In the genomic region with DNA sequence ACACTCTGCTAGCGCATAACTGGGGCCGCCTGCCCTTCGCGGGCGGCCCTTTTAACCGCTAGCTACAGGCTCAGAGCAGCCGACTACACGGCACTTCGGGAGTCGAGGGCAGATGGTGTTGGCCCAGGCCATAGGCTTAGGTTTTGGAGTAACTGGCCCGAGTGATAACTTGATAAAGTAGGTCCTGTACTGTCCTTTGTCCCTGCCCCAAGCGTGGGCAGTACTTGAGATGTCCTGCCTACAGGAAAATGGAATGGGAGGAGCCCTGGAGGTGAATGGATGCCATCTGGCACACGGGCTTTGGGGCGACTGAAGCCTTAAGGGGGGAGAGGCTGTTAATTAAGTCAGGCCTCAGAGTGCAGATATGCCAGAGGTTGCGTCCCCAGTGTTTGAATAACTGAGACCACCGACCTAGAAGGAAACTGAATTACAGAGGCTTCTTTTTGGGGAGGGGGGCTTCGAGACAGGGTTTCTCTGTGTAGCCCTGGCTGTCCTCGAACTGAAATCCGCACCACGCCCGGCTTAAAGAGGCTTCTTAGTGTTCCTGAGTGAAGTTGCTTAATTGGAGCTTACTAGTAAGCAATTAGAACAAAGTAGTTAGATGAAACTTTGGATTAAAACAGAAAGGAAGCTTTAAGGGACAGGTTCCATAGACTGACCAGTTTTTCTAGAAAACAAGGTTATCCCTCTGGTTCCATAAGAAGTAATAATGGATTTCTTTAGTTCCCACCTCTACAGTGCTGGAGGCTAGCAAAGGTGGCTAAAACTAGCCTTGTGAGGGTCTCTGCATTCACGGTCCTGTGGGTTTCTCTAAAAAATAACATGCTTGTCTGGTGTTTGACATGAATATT, we compare ENCODE assay signal across 1 mouse cellular context.
TF ChIP-seq lines count a peak whose summit lies in the region.

No protein-coding gene starts in this region.

TF ChIP-seq in MEL, 35 proteins besides CTCF, POLR2A, EP300 and RAD21 (continued from another document):
- TF ChIP-seq POLR2AphosphoS5 (IDR thresholded peaks at IDR 0.05; ENCODE audit: borderline replicate concordance, low read depth, low read length) (0 out of 2 replicates have a peak, but pooled peaks have one; percentile 19), BHLHE40 (IDR thresholded peaks at IDR 0.05; ENCODE audit: borderline replicate concordance, low read depth, low read length) (peak; percentile 70), RCOR1 (IDR thresholded peaks at IDR 0.05; ENCODE audit: low read depth, low read length) (peak; percentile 62; the same call in 1 of the 2 replicates), ZKSCAN1 (IDR thresholded peaks at IDR 0.05; ENCODE audit: low read depth, low read length) (no peak), MYC (IDR thresholded peaks at IDR 0.05; ENCODE audit: low read depth, low read length) (no peak), POLR2AphosphoS2 (IDR thresholded peaks at IDR 0.05; ENCODE audit: low read length) (peak; percentile 72), CHD2 (IDR thresholded peaks at IDR 0.05; ENCODE audit: low read length) (peak; percentile 76; the same call in 1 of the 2 replicates), MYB (IDR thresholded peaks at IDR 0.05; ENCODE audit: low read depth, low read length) (peak; percentile 83), CHD1 (IDR thresholded peaks at IDR 0.05; ENCODE audit: low read depth, low read length) (peak; percentile 97), MAZ (IDR thresholded peaks at IDR 0.05; ENCODE audit: low read depth, low read length) (0 out of 2 replicates have a peak, but pooled peaks have one; percentile 22), SIN3A (IDR thresholded peaks at IDR 0.05; ENCODE audit: low read length) (no peak; the same call in 1 of the 2 replicates), UBTF (IDR thresholded peaks at IDR 0.05; ENCODE audit: borderline replicate concordance, insufficient read depth, low read depth, low read length) (no peak), ZC3H11A (IDR thresholded peaks at IDR 0.05; ENCODE audit: low read depth, low read length) (no peak), SMC3 (IDR thresholded peaks at IDR 0.05; ENCODE audit: low read depth, low read length) (peak; percentile 46; the same call in 1 of the 2 replicates), NELFE (IDR thresholded peaks at IDR 0.05; ENCODE audit: low read depth, low read length) (no peak), GABPA (IDR thresholded peaks at IDR 0.05; ENCODE audit: low read depth, low read length) (no peak), ZNF384 (IDR thresholded peaks at IDR 0.05; ENCODE audit: low read depth, low read length) (no peak), JUND (IDR thresholded peaks at IDR 0.05; ENCODE audit: low read depth, low read length) (no peak), HCFC1 (IDR thresholded peaks at IDR 0.05; ENCODE audit: low read depth, low read length) (no peak; the same call in 1 of the 2 replicates), TCF12 (IDR thresholded peaks at IDR 0.05; ENCODE audit: low read depth, low read length) (no peak), USF1 (IDR thresholded peaks at IDR 0.05; ENCODE audit: low read depth, low read length) (no peak), KAT2A (conservative IDR thresholded peaks at IDR 0.05; ENCODE audit: low read depth, low read length) (peak; percentile 55; the same call in 1 of the 2 replicates), E2F4 (IDR thresholded peaks at IDR 0.05; ENCODE audit: borderline replicate concordance, low read depth, low read length) (no peak), ELF1 (IDR thresholded peaks at IDR 0.05; ENCODE audit: low read depth, low read length) (no peak), GATA1 (IDR thresholded peaks at IDR 0.05; ENCODE audit: low read depth, low read length) (no peak; the same call in 1 of the 2 replicates), NRF1 (IDR thresholded peaks at IDR 0.05; ENCODE audit: insufficient read depth, low read depth, low read length, poor library complexity, severe bottlenecking) (no peak), MAX (IDR thresholded peaks at IDR 0.05; ENCODE audit: low read length) (no peak), MEF2A (IDR thresholded peaks at IDR 0.05; ENCODE audit: extremely low read depth, insufficient replicate concordance, low read depth, low read length, poor library complexity, severe bottlenecking) (no peak), MAFK (IDR thresholded peaks at IDR 0.05; ENCODE audit: borderline replicate concordance, low read depth, low read length) (peak; percentile 72; the same call in 1 of the 2 replicates), USF2 (IDR thresholded peaks at IDR 0.05; ENCODE audit: borderline replicate concordance in 1 of 2, insufficient read depth in 1 of 2, low read depth in 1 of 2, low read length in 2 of 2) (no peak)
